Mouse (Mus musculus) ES-E14 (cell line): ENCODE data around the gene Lrrn4cl. TPM values are rescaled to one million over a fixed set of nuclear protein-coding genes. Genes with fewer than 3 reads are reported as not detected.
"Not testable (repeated sequence)": the region's sequence is repeated elsewhere in the genome, so short reads cannot be mapped to it uniquely, and the experiment has no call there.

ENCODE experiments used
- DNase-seq: peaks from one replicate; pipeline ENCODE4 v3.0.0-alpha.2; 2013; ENCODE audit warnings: low read depth, low spot score
- H3K27ac ChIP-seq: 2 replicates; pipeline ENCODE4 v1.5.1; 2012; ENCODE audit warnings: low read depth, mild to moderate bottlenecking, low read length, moderate library complexity, mixed read lengths; ENCODE audit not compliant: poor library complexity, insufficient read depth, severe bottlenecking
- H3K36me3 ChIP-seq: 2 replicates; pipeline ENCODE4 v1.6.1; 2012; ENCODE audit warnings: mild to moderate bottlenecking, low read length, moderate library complexity, mixed read lengths; ENCODE audit not compliant: control insufficient read depth, poor library complexity, insufficient read depth, severe bottlenecking
- H3K4me1 ChIP-seq, 2 experiments: fragments of 150-350 bp in 1 of 2; sonication (generic) in 1 of 2; 2 replicates each; pipeline ENCODE4 v1.6.1; 2012; ENCODE audit warnings: low read length in 2 of 2, mild to moderate bottlenecking in 1 of 2, mixed read lengths in 1 of 2; ENCODE audit not compliant: control insufficient read depth in 2 of 2, insufficient read depth in 2 of 2, poor library complexity in 1 of 2
- H3K4me3 ChIP-seq, 2 experiments: fragments of 150-350 bp in 1 of 2; sonication (generic) in 1 of 2; 2 replicates each; pipeline ENCODE4 v1.5.1; 2012; ENCODE audit warnings: low read length in 2 of 2, low read depth in 1 of 2, mild to moderate bottlenecking in 1 of 2, mixed read lengths in 1 of 2; ENCODE audit not compliant: insufficient read depth in 1 of 2, poor library complexity in 1 of 2, severe bottlenecking in 1 of 2
- H3K9ac ChIP-seq: 2 replicates; pipeline ENCODE4 v1.6.1; 2012; ENCODE audit warnings: low read depth, mild to moderate bottlenecking, low read length, mixed read lengths; ENCODE audit not compliant: poor library complexity, insufficient read depth, severe bottlenecking
- H3K9me3 ChIP-seq: fragments of 150-350 bp; sonication (generic); 2 replicates; pipeline ENCODE4 v1.6.1; 2012; ENCODE audit warnings: low read depth, mild to moderate bottlenecking, low read length; ENCODE audit not compliant: control insufficient read depth, insufficient read depth
- CHD2 ChIP-seq: IDR thresholded peaks from 2 replicates; pipeline ENCODE4 v1.6.1; 2014; ENCODE audit warnings: mild to moderate bottlenecking, low read depth, low read length, inconsistent platforms
- HCFC1 ChIP-seq: IDR thresholded peaks from 2 replicates; pipeline ENCODE4 v1.6.1; 2012; ENCODE audit warnings: low read length, inconsistent platforms, borderline replicate concordance; ENCODE audit not compliant: insufficient read depth
- MAFK ChIP-seq: IDR thresholded peaks from 2 replicates; pipeline ENCODE4 v1.6.1; 2014; ENCODE audit warnings: mild to moderate bottlenecking, low read depth, low read length, inconsistent platforms; ENCODE audit not compliant: insufficient read depth
- ZC3H11A ChIP-seq: IDR thresholded peaks from 2 replicates; pipeline ENCODE4 v1.6.1; 2012; ENCODE audit warnings: low read depth, mild to moderate bottlenecking, inconsistent platforms, low read length, borderline replicate concordance
- ZNF384 ChIP-seq: IDR thresholded peaks from 2 replicates; pipeline ENCODE4 v1.6.1; 2012; ENCODE audit warnings: low read depth, low read length, inconsistent platforms
- in situ Hi-C, 2 experiments: fragments of 600-800 bp; cut with MboI; formaldehyde crosslinking; loops; one replicate each; pipeline ENCODE4 v1.15.1; 2025; ENCODE audit warnings: low sequenced_read_pairs in 2 of 2, inconsistent platforms in 1 of 2; ENCODE audit not compliant: unreplicated experiment in 2 of 2
- total RNA-seq: library from RNA; depleted of rRNA; stranded (reverse); fragments of 300-350 nt; gene quantifications from 2 replicates; pipeline ENCODE4 v1.2.3, GENCODE M21; 2012

Lrrn4cl gene
- total RNA-seq, 1 experiment = 1.3 TPM

DNA sequence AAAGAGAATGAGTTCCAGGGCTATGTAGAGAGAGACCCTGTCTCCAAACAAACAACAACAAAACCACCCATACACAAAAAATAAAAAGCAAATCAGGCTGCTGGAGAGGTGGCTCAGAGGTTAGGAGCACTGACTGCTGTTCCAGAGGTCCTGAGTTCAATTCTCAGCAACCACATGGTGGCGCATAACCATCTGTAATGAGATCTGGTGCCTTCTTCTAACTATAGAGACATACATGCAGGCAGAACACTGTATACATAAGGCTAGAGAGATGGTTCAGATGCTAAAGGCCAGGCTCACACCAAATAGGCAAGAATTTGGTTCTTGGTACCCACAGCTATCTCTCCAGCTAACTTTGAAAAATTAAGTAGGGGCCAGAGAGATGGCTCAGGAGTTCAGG is 8.4 kb downstream of the Lrrn4cl start:
- no peak for TF ChIP-seq MAFK
- TF ChIP-seq ZNF384 = no peak
- no peak for TF ChIP-seq HCFC1
- TF ChIP-seq CHD2 = no peak
- TF ChIP-seq ZC3H11A = no peak
- Histone ChIP-seq H3K4me3 (no peak overlapping the region), H3K36me3 (no peaks in the 10 kb centered on the region), H3K27ac (no peak overlapping the region), H3K4me1 (no peaks in the 10 kb centered on the region), H3K9me3 (no peaks in the 10 kb centered on the region), H3K9ac (no peak overlapping the region)
- no peak for DNase-seq
- in situ Hi-C loops = loop anchor here (10.0 to 25.0 kb wide), 2 partner anchors 228 to 236 kb away; partner anchors contain the start of gene Scgb1a1 (in 1 of the 2)

DNA sequence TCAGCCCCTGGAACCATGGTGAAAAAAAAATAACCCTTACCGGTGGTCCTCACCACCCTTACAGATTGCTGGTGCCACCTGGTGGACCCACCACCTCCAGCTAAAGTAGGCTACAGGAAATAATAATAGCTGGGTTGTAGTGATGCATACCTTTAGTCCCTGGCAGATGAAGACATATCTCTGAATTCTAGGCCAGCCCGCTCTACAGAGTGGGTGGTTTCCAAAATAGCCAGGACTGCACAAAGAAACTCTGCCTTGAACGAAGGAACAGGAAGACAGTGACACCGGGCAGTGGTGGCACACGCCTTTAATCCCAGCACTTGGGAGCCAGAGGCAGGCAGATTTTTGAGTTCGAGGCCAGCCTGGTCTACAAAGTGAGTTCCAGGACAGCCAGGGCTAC is 13.7 kb downstream of the Lrrn4cl start:
- in situ Hi-C loops = loop anchor here in 1 of 2 experiments (25.0 kb wide), 1 partner anchor 223 kb away; the partner anchor contains the start of gene Scgb1a1
- no peak overlapping the region for H3K4me3 ChIP-seq
- H3K4me1 ChIP-seq = no peaks in the 10 kb centered on the region
- H3K9ac ChIP-seq = no peak overlapping the region
- no peak for DNase-seq
- H3K36me3 ChIP-seq = no peaks in the 10 kb centered on the region
- H3K27ac ChIP-seq = no peak overlapping the region
- TF ChIP-seq CHD2 (no peak), ZNF384 (no peak)
- no peaks in the 10 kb centered on the region for H3K9me3 ChIP-seq

DNA sequence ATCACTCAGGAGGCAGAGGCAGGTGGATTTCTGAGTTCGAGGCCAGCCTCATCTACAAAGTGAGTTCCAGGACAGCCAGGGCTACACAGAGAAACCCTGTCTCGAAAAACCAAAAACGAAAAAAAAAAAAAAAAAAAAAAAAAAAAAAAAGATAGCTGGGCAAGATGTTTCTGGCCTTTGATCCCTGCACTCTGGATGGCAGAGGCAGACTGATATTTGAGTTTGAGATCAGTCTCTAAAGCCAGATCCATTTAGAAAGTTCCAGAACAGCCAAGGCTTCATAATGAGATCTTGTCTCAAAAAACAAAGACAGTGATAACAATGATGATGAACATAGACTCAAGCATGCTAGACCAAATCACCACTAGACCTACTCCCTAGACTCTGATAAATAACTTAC is 19.8 kb downstream of the Lrrn4cl start:
- DNase-seq, H3K4me1 ChIP-seq, H3K27ac ChIP-seq, H3K9me3 ChIP-seq, H3K9ac ChIP-seq: not testable (repeated sequence)
- in situ Hi-C loops = loop anchor here in 1 of 2 experiments (25.0 kb wide), 1 partner anchor 217 kb away; the partner anchor contains the start of gene Scgb1a1
- Histone ChIP-seq H3K36me3 (peaks cover 22% of the 10 kb centered on the region), H3K4me3 (peak overlapping the region in 1 of 2 experiments; percentile 91; a peak in 1 of 4 replicates)
- peak; percentile 80 for TF ChIP-seq ZNF384

DNA sequence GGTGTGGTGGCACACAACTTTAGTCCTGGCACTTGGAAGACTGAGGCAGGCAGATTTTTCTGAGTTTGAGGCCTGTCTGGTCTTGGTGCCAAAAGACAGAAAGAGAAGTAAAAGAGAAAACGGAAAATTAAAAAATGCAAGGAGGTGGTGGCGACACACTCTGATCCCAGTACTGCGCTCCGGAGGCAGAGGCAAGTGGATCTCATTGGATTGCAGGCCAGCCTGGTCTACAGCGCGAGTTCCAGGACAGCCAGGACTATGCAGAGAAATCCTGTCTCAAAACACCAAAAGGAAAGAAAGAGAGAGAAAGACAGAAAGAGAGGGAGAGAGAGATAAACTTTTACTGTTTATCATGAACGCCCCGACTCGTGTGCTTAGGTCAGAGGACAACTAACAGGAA is 20.3 kb downstream of the Lrrn4cl start:
- Histone ChIP-seq H3K27ac (peak overlapping the region; percentile 88), H3K9me3 (no peaks in the 10 kb centered on the region), H3K9ac (peak overlapping the region; percentile 77), H3K4me3 (peak overlapping the region; percentile 44 to 91), H3K36me3 (peaks cover 25% of the 10 kb centered on the region), H3K4me1 (no peaks in the 10 kb centered on the region; a peak in 2 of 4 replicates)
- DNase-seq = no peak
- in situ Hi-C loops = loop anchor here in 1 of 2 experiments (25.0 kb wide), 1 partner anchor 216 kb away; the partner anchor contains the start of gene Scgb1a1
- TF ChIP-seq HCFC1 (no peak), CHD2 (no peak), ZNF384 (no peak), MAFK (no peak), ZC3H11A (no peak)

DNA sequence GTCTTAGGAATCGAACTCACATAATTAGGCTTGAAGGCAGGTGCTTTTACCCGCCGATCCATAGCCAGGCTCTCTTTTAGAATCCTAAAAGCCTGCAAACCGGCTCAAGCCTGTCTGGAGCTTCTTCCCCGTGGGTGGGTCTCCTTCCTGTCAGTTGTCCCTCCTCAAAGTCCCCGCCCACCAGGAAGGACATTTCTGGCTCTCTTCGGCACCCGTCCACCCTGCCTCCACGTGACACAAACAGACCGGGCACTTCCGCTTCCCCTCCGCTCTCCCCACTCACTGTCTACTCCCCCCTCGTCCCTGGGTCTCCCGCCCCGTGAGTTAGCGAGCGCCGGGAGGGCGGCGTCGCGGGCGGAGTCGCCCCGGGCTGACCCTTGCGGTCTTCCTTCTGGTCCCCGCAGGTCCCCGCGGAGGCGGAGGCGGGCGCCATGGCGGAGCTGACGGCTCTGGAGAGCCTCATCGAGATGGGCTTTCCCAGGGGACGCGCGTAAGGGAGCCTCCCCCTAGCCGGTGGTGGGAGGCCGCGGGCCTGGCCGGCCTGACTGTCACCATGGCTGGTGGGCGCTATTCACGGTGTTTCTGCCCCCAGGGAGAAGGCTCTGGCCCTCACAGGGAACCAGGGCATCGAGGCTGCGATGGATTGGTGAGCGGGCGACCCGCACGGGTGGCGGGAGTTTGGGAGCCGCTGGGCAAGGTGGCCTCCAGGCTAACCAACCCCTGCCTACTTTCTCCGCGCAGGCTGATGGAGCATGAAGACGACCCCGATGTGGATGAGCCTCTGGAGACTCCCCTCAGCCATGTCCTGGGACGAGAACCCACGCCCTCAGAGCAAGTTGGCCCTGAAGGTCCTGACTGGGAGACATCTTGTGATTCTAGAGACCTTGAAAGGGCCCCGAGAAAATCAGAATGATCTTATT is 21.0 kb downstream of the Lrrn4cl start, which contains the start of gene Ubxn1:
Gene Ubxn1 (plus strand): TSS at position 230 of the 920 bp plus-strand sequence.
- no peaks in the 10 kb centered on the region; a peak in 2 of 4 replicates for H3K4me1 ChIP-seq
- H3K4me3 ChIP-seq = peak within 1 kb of the TSS; percentile 91 to 95
- TF ChIP-seq CHD2 (no peak), ZNF384 (0 out of 2 replicates have a peak, but pooled peaks have one; percentile 12), HCFC1 (peak; percentile 83)
- peak within 1 kb of the TSS; percentile 98 for H3K9ac ChIP-seq
- H3K9me3 ChIP-seq = no peaks in the 10 kb centered on the region
- H3K36me3 ChIP-seq = peaks cover 25% of the 10 kb centered on the region
- H3K27ac ChIP-seq = peak within 1 kb of the TSS; percentile 88
- in situ Hi-C loops = loop anchor here in 1 of 2 experiments (25.0 kb wide), 1 partner anchor 216 kb away; the partner anchor contains the start of gene Scgb1a1
- peak; percentile 99 for DNase-seq
